Mouse (Mus musculus) retina, embryonic 14.5 days (tissue): ENCODE measurements around the gene Mtmr1.
"Not testable (repeated sequence)": the region's sequence is repeated elsewhere in the genome, so short reads cannot be mapped to it uniquely, and the experiment has no call there.

Experiments used
- DNase-seq: peaks from one replicate; pipeline ENCODE4 v3.0.0-alpha.2; 2015; ENCODE audit warnings: low spot score

Mtmr1 gene

GRCm38 (mm10) chrX:71364554-71364991 is at the start of gene Mtmr1:
Mtmr1 (plus strand) TSS chrX:71364760.
- DNase-seq: peak; percentile 77

- peak; percentile 3 for DNase-seq
Observed at GRCm38 (mm10) chrX:71352033-71352432, 12.5 kb upstream of the Mtmr1 start.

GRCm38 (mm10) chrX:71355331-71355730 is 9.2 kb upstream of the Mtmr1 start:
- no peak for DNase-seq

- not testable (repeated sequence) for DNase-seq
Observed at GRCm38 (mm10) chrX:71361793-71362192, 2.8 kb upstream of the Mtmr1 start.

- DNase-seq: no peak
Observed at GRCm38 (mm10) chrX:71364062-71364461, 498 bp upstream of the Mtmr1 start.

GRCm38 (mm10) chrX:71365011-71365410 is 451 bp downstream of the Mtmr1 start:
- peak; percentile 18 for DNase-seq

- DNase-seq: peak; percentile 1
Observed at GRCm38 (mm10) chrX:71365510-71365909, 950 bp downstream of the Mtmr1 start.

GRCm38 (mm10) chrX:71366973-71367372 is 2.4 kb downstream of the Mtmr1 start:
- no peak for DNase-seq

- DNase-seq: no peak
Observed at GRCm38 (mm10) chrX:71376781-71377180, 12.2 kb downstream of the Mtmr1 start.

- DNase-seq: no peak
Observed at GRCm38 (mm10) chrX:71378435-71378834, 13.9 kb downstream of the Mtmr1 start.

- peak; percentile 45 for DNase-seq
Observed at GRCm38 (mm10) chrX:71381571-71381970, 17.0 kb downstream of the Mtmr1 start.

GRCm38 (mm10) chrX:71396326-71396725 is 31.8 kb downstream of the Mtmr1 start:
- no peak for DNase-seq

- no peak for DNase-seq
Observed at GRCm38 (mm10) chrX:71406290-71406689, 41.7 kb downstream of the Mtmr1 start.

- DNase-seq: no peak
Observed at GRCm38 (mm10) chrX:71408386-71408785, 43.8 kb downstream of the Mtmr1 start.

GRCm38 (mm10) chrX:71412776-71413175 is 48.2 kb downstream of the Mtmr1 start:
- DNase-seq: no peak

GRCm38 (mm10) chrX:71413616-71414015 is 49.1 kb downstream of the Mtmr1 start:
- no peak for DNase-seq

GRCm38 (mm10) chrX:71424852-71425251 is 60.3 kb downstream of the Mtmr1 start:
- no peak for DNase-seq

GRCm38 (mm10) chrX:71425746-71426519 is 61.4 kb downstream of the Mtmr1 start:
- peak; percentile 82 for DNase-seq

GRCm38 (mm10) chrX:71427491-71427890 is 62.9 kb downstream of the Mtmr1 start:
- no peak for DNase-seq

GRCm38 (mm10) chrX:71430900-71431299 is 66.3 kb downstream of the Mtmr1 start:
- DNase-seq: no peak

GRCm38 (mm10) chrX:71434448-71434847 is 69.9 kb downstream of the Mtmr1 start:
- DNase-seq: peak; percentile 30

- DNase-seq: peak; percentile 12
Observed at GRCm38 (mm10) chrX:71434860-71435259, 70.3 kb downstream of the Mtmr1 start.

- DNase-seq: no peak
Observed at GRCm38 (mm10) chrX:71435542-71435941, 71.0 kb downstream of the Mtmr1 start.

- no peak for DNase-seq
Observed at GRCm38 (mm10) chrX:71439473-71439872, 74.9 kb downstream of the Mtmr1 start.
